Mouse (Mus musculus): ENCODE data around the gene Cobl.

Gene Cobl

GRCm38 (mm10) chr11:12376628-12377027 lies 88.1 kb downstream of the Cobl start:
- no peak for DNase-seq

- peak; percentile 38 for DNase-seq
Measured at GRCm38 (mm10) chr11:12373106-12374098, 91.4 kb downstream of the Cobl start.

GRCm38 (mm10) chr11:12370957-12371356 lies 93.8 kb downstream of the Cobl start:
- DNase-seq: no peak

- DNase-seq: no peak
Measured at GRCm38 (mm10) chr11:12367426-12368178, 97.2 kb downstream of the Cobl start.

- no peak for DNase-seq
Measured at GRCm38 (mm10) chr11:12359336-12360000, 105.3 kb downstream of the Cobl start.

GRCm38 (mm10) chr11:12358602-12359001 lies 106.2 kb downstream of the Cobl start:
- no peak for DNase-seq

GRCm38 (mm10) chr11:12355681-12356080 lies 109.1 kb downstream of the Cobl start:
- DNase-seq: no peak

- DNase-seq: no peak
Measured at GRCm38 (mm10) chr11:12350986-12351546, 113.7 kb downstream of the Cobl start.

GRCm38 (mm10) chr11:12350086-12350485 lies 114.7 kb downstream of the Cobl start:
- DNase-seq: no peak

- no peak for DNase-seq
Measured at GRCm38 (mm10) chr11:12346486-12346885, 118.3 kb downstream of the Cobl start.

GRCm38 (mm10) chr11:12343686-12344085 lies 121.1 kb downstream of the Cobl start:
- DNase-seq: no peak

GRCm38 (mm10) chr11:12340697-12341096 lies 124.1 kb downstream of the Cobl start:
- no peak for DNase-seq

GRCm38 (mm10) chr11:12336145-12336544 lies 128.6 kb downstream of the Cobl start:
- DNase-seq: no peak

- no peak for DNase-seq
Measured at GRCm38 (mm10) chr11:12331997-12332396, 132.8 kb downstream of the Cobl start.

GRCm38 (mm10) chr11:12321445-12321844 lies 143.3 kb downstream of the Cobl start:
- no peak for DNase-seq

- peak; percentile 47 for DNase-seq
Measured at GRCm38 (mm10) chr11:12319318-12319717, 145.4 kb downstream of the Cobl start.

- DNase-seq: no peak
Measured at GRCm38 (mm10) chr11:12315670-12316069, 149.1 kb downstream of the Cobl start.

GRCm38 (mm10) chr11:12314278-12315043 lies 150.3 kb downstream of the Cobl start:
- no peak for DNase-seq

GRCm38 (mm10) chr11:12311419-12311818 lies 153.3 kb downstream of the Cobl start:
- DNase-seq: no peak

- DNase-seq: no peak
Measured at GRCm38 (mm10) chr11:12309423-12310023, 155.2 kb downstream of the Cobl start.

GRCm38 (mm10) chr11:12304879-12305278 lies 159.9 kb downstream of the Cobl start:
- DNase-seq: no peak

Data from cerebellum, adult 9-11 months (tissue).